Mouse (Mus musculus) embryo, embryonic 11 days (tissue): ENCODE results near the gene Disp3.

Experiments
- DNase-seq: peaks from one replicate; pipeline ENCODE4 v3.0.0-alpha.2; 2015

The Disp3 gene

DNA sequence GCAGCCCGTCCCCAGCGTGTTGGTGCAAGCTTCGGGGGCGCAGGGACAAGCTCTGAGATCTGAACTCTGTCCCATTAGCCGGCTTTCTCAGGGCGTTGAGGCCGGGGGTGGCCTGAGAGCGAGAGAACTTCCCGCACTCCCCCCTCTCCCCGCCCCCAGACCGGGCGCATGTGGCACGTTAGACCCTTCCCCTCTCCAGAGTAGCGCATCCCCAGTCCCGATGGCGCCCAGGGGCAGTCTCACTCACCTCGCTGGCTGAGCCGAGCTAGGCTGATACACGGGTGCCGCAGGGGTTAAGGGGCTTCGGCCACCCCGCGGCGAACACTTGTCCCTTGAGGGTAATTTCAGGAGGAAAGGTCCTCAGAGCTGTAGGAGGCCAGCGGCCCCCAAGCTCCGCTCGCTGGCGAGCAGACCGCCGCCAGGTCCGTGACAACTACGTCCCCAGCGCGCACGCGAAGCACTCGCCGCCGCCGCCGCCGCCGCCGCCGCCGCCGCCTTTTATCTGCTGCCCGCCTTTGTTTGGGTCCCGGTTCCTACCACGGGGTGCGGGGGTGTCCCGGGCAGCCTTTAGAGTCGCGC lies at the start of gene Disp3:
Gene Disp3, minus strand, starts transcription at position 490 of the 579 bp plus-strand sequence.
- DNase-seq: peak; percentile 19

DNA sequence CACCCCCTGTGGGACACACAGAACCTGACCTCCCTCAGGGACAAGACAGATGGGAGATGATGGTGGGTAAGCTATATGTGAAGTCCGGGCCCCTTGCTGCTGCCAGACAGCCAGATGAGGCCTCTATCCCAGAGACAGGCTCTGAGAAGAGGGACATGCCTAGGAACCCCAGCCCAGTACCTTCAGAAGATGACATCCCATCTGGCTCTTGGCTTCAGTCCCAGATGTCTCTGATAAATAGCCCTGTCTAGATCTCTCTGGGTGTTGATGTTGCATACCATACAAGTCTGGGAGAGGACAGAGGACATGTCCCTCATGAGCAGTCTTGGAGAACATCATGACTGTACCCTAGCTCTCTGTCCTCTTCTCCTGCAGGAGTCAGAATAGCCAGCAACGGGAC lies 42.5 kb upstream of the Disp3 start:
- no peak for DNase-seq

DNA sequence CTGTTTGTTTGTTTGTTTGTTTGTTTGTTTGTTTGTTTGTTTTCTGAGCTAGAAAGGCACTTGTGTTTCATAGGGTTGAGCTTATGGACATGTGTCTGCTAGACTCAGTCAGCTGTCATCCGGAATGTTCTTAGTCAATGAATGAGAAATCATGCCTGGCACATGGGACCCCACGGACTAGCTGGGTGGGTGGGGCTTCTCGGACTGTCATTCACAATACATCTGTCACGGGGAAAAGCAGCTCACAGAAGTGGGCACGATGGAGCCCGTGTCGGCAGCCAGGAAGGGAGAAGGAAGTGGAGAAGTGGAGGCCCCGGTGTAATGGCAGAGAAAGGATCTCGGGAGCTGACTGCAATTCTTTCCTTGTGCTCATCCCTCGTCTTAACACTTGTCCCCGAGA lies 41.7 kb upstream of the Disp3 start:
- DNase-seq: no peak

DNA sequence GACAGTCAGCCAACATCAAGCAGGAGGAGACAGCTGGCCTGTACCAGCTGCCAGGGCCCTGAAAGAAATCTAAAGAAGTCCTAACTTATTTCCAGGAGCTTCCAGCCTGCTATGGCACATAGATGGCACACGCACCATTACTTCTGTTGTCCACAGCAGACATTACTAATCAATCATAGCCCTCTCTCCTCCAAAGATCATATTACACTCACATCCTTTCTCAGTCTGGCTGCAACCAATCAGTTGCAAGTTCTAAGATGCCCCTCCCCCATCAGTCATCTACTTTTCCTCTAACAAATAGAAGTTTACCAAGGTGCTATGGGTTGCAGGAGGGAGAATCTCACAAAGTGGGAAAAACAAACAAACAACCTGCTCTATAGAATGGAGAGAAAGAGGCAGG lies 40.5 kb upstream of the Disp3 start:
- DNase-seq: no peak

DNA sequence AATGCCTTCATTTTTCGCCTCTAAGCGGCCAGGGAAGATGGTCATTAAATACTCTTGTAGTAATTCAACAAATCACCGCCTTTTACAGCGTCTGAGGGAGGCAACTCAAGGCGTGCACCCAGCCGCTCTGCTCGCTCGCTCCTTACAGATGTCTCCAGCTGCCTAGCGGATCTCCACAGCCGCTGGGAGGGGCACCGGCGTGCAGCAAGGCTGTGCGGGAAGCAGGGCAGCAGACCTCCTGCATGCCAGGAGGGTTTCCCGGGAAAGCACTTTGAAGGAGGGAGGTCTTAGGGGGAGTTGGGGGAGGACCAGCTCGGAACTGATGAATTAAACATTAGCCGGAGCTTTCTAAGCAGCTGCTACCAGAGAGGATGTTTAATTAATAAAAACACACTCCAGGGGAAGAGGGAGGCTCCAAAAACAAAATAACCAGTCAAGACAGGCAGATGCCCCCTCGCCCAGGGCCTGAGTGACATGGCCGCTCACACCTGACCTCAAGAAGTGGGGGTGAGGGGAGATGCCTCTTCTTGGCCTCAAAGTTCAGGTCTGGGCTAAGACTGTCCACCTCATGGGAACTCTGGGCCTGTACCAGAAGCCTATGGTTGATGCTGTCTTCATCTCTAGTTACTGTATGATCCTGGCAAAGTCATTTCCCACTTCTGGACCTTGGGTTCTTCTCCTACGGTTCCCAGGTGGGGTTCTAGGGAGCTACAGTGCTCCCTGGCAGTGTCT lies 39.7 kb upstream of the Disp3 start:
- DNase-seq: peak; percentile 81

DNA sequence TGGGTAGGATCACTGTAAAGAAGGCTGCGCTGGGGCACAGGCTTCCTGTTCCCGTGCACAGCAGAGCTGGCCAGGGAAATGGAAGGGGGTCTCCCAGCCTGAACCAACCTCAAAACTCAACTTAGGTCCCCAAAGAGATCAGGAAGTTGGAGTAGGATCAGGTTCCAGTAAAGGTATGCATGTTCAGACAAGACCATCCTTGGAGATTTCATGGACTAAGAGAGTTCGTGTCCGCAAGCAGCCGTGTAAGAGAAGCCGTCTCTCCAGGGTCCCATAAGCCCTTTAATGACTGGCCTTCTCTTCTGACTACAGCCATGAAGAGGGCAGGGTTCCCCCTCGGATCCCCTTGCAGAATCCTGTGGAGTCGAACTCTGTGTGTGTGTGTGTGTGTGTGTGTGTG lies 39.0 kb upstream of the Disp3 start:
- no peak for DNase-seq

DNA sequence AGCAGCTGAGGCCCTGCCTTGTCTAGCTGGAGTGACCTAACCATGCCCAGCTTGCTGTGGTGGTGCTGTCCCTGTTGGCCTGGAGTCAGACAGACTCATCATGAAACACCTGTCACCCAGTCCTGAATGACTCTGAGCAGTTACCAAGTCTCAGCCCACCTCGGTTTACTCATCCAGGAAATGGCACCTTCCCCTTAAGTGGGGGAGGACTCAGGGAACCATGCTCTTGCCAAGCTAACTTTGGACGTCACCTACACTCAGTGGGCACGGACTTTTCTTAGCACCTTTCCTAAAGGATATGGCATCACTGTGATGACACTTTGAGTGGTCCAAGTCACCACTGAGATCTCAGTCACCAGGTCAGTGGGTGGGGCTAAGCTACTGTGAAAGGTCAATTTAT lies 38.2 kb upstream of the Disp3 start:
- DNase-seq: no peak

DNA sequence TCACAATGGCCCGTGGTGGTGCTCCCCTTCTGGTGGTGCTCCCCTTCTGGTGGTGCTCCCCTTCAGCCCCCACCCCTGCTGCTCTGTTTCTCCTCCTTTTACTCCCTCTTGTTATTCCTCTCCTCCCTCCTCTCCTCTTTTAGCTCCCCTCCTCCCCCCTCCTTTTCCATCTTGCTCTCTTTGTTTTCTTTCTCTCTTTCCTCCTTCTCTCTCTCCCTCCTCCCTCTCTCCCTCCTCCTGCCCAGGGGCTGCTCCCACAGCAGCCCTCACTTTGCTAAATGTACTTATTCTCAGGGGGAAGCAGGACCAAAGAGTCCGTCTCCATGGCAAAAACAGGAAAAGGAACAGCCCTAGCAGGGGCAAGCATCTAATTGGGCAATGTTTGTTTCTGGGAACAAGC lies 37.3 kb upstream of the Disp3 start:
- no peak for DNase-seq

DNA sequence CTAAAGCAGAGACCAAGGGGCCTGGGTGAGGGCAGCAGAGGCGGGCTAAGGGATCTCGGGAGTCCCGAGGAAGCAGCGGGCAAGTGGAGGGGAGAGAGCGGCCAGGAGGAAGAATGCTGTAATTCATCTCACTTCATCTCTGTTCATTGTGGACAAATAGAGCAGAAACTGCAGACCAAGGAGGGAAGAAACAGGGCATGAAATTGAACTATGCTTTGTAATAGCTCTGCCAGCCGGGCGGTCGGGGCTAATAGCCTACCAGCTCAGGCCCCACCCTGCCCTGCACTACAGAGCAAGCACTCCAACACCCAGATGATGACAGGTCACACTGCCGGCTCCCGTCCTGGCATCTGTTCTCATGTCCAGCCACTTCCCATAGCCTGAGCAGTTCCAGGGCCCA lies 34.4 kb upstream of the Disp3 start:
- no peak for DNase-seq

DNA sequence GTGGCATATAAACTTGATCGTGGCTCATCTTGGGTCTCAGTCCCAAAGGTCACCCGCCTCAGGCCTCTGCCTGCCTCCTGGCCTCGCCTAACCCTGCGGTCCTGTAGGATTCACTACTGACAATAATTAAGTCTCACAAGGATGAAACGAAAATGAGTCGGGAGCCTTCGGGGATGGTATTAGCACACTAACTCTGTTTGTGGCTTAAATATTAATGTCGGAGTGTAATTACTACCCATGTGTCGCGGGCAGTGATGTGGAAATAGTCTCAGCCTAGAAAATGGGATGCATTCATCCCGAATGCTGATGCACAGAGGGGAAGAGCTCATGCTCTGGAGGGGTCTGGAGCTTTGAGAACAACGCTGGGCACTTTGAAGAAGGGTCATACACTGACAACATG lies 31.6 kb upstream of the Disp3 start:
- no peak for DNase-seq

DNA sequence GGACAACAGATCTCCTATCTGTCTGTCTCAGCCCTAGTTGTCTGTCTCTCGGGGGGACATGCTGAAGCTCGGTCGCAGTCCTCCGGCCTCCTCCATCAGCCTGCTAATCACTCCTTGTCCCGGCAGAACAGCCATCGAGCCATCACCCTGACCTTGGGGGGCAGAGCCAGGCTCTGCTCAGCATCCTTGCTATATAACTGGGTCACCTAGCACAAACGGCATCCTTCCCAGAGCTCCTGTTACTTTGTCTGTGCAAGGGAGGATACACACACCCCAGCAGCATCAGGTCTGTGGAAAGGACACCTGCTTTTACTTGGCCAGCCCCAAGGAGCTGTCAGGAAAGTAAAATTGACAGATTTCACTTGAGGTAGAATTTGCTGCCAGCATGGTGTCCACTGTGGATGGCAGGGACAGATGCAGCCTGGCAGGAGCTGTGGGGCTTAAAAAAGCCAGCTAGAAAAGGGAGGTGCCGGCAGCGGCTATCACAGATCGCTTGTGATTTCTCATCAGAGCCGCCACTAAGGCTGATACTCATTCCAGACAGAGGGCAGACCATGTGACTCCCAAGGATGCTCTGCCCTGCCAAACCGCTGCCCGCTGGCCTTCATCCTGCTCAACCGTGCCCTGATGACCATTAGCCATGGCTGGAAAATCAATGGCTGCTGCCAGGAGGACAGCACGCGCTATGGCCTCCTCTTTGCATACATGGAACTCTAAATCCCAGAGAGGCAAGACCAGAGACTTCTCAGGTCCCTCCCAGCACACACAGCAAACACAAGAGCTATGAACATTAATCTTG lies 27.8 kb upstream of the Disp3 start:
- DNase-seq: no peak

DNA sequence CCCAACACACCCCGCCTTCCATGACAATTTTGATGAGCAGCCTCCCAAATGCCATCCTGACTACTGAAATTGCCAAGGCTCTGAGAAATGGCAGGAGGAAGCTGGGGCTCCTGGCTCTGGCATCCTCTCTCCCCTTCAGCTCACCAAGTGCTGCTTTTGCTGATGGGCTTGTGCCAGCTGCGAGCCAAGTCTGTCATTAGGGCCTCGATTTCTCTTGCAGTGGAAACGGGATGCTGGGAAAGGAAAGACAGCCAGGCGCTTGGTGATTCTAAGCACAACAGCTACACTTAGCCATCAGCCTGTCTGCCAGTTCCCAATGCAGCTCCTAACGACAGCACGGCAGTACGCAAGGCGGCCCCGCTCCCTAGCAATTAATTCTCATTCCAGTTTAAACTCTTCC lies 26.6 kb upstream of the Disp3 start:
- no peak for DNase-seq

DNA sequence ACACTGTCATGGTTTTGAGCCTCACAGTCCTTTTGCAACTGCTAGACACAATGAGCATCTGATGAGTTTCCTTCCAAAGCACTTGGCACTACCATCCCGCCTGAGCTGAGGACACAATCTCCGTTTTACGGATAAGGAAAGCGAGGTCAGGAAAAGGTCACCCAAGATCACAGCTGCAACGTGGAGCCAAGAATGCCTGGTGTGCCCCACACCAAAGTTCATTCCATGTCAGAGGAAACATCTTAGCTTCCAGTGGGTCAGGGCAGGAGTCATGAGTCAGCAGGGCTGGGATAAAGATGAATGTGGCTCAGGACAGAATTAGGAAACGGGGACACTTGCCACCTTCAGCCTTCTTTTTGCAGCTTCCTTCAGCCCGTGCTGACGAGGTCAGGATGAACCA lies 25.8 kb upstream of the Disp3 start:
- peak; percentile 27 for DNase-seq

DNA sequence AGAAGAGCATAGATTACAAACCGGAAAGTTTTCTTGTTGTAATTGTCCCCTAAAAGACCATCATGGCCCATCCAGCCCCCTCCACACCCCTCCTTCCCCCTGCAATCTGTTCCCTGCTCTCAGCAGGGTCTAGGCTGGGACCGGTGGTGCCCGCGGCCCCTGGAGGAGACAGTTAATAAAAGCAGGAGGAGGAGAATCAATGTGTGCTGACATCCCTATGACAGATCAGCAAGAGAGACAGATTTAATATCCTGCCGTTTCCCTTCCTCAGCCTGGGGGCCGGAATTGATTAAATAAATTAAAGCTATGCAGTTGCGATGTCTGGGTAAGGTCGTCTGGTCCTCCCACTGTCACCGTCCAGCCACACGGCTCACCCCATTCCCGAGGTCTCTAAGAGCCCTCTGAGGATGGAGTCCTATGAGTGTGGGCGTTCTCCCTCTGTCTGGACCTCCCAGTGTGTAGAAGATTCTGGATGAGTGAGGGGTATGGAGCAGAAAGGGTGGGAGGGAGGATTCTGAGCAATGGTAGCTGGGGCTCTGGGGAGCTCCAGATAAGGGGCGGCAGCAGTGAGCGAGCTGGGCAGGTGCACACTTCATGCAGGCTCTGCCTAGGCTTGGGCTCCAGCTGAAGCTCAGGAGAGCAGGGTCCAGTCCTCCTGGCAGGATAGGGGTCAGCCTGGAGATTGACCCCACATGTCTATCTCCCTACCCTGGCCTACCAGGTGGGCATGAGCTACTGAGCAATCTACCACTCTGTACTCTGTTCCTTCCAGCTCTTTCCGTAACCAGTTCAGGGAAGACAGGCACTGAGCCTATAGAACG lies 24.7 kb upstream of the Disp3 start:
- DNase-seq: peak; percentile 17

DNA sequence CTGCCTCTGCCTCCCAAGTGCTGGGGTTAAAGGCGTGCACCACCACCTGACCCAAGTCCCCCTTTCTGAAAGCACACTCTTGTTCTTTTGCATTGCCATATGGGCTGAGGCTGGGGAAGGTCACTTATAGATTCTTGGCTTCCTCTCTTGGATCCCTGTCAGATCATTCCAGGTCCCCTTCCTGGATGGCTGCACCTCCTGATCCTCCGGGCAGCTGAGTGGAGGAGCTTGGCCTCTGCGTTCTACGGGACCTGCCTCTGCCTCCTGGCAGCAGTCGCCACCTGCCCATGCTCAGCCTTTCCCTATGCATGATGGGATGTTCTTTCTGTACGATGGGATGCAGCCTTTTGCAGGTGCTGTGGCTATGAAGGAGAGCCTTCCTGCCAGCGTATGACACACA lies 23.1 kb upstream of the Disp3 start:
- DNase-seq: no peak

DNA sequence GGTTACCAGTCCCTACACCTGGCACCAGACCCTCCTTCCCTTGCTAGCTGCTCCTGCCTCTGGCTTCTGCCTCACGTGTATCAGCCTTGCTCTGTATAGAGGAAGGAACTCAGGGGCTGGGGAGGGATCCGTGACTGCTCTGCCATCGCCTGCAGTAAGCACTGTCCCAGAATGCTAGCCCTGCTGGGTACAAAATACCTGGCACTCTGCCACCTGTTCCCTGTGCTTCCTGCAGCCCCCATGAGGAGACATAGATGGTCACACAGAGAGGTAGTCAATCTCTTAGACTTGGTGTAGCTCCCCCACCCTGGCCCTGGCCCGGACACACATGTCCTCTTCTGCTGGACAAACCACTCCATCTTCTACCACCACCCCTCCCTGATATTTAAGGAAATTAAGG lies 22.4 kb upstream of the Disp3 start:
- DNase-seq: no peak

DNA sequence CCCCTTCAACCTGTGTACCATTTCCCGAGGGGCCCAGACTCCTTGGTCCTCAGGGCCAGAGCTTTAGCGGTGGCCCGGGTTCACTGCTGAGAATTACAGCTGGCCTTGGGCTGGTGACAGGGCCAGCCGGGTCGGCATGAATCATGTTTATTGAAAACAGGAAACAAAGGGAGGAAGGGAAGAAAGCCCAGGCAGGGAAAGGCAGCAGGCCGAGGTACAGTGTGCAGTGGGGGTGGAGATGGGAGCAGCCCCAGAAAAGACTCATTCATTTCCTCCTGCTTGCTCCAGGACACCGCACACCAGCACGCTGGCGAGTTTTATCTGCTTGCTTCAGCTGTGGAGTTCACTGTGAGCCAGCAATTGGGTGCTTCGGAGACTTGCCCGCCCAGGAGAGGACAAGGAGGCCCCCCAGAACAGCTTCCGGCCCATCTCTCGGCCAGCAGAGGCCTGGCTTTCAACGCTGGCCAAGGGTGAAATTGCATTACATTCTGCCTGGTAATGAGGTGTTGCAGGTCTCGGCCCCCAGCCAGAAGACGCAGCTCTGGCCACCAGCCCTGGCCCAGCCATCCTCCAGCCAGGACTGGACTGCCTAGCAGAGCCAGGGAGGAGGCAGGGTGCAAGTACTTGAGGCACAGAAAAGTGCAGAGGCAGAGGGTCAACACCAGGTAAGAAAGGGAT lies 18.8 kb upstream of the Disp3 start:
- peak; percentile 61 for DNase-seq

DNA sequence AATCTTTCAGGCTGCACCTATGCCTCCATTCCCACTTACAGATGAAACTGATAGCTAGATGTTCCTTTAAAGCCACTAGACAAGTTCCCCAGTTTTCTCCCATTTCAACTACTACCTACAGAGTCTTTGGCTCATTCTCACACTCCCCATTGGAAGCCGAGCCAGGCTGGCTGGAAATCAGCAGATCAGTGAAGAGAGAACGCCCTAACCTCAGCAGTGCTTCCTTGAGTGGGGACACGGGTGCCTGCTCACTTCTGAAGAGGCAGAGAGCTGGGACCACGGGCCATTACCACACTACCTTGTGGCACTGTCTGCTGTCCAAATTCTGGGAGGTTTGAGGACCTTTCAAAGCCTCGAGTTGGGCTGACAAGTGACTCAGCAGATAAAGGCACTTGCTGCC lies 11.0 kb upstream of the Disp3 start:
- DNase-seq: no peak

DNA sequence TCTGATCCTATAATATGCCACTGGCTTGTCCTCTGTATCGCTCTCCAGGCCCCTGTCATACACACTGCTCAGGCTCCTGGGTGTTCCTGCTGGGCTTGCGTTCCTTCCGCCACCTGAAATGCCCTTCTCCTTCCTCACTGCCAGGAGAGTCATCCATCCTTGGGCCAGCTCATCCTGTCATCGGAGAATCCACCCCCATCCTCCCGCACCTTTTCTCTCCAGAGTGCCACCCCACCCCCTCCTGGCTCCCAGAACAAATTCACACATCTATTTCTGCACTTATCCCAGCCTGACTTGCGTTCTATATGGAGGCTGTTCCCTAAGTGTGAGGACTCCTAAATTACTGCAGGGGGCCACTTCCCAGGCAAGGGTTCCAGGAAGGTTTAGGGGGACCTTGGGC lies 9.9 kb upstream of the Disp3 start:
- DNase-seq: no peak

DNA sequence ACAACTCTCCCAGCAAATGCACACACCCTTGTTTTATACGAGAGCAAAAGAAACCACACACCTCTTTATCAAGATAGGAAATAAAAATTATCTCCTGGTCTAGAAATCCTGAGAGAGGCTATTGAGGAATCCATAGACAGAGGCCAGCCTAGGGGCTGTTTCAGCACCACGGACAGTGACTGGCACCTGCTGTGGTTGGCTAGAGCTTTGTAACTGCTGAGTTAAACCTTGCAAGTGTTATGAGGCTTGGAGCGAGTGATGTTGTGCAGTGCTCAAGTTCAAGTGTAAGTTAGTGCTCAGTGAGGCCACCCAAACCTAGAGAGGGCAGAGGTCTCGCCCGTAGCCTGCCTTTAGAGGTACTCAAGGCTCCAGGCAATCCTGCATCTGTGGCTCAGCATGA lies 5.6 kb upstream of the Disp3 start:
- peak; percentile 82 for DNase-seq

DNA sequence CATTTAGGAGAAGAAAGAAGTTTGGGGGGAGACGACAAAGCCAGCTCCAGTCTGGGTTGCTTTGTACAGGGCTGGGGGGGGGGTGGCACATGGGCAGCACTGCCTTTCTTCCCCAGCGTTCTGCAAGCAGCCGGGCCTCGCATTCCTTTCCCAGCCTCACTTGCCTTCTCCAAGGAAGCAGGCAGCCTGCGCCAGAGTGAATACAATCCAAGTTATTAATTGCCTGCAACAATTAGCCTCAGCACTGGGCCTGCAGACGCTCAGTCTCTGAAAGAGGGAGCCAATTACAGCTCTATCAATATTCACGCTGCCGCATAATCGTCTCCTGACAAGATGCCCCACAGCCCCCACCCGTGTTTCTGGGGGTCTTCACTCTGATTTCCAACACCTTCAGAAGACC lies 4.1 kb upstream of the Disp3 start:
- DNase-seq: no peak

DNA sequence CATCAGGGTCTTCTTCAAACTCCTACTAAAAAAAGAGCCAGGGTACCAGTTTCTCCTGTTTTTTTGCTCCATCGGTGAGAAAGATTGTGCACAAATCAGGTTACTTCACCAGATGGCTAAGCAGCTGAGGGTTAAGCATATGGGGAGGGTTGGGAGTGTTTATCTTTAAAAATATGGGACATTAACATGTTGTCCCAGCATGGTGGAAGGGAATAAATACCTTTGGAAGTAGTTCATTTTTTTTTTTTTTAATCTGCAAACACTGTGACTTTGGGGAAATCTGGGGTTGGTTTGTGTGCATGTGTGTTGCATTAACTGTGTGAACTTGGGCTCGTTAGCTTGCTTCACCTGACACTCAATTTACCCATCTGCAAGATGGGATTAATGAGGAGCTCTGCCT lies 3.3 kb upstream of the Disp3 start:
- DNase-seq: no peak

DNA sequence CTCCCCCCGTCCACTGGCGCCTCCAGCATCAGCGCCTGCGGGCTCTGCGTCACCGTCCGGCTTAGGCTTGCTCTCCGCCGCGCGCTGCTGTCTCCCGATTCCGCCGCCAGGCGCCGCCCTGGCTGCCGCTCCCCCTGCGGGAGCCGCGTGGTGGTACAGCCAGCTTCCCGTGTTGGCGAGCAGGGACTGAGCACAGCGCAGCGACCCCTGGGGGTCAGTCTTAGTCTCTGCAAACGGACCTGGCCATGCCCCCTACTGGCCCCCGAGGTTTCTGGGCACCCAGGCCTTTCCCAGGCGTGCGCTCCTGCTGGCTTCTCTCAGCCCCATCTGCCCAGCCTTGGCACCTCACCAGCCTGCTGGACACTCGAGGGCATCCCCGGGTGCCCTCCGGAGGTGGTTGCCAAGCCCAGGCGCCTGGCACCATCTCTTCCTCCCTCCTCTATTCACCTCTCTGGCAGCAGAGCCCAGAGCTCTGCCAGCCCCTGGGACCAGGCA lies 337 bp upstream of the Disp3 start:
- DNase-seq: peak; percentile 94
